Comparison of ENCODE assay signal across 29 mouse cellular contexts in genomic region chr7:119738877-119739276, GRCm38 (mm10). TPM values are rescaled to one million over a fixed set of nuclear protein-coding genes. Genes with fewer than 3 reads are reported as not detected.
DNase-seq lines count a peak whose midpoint lies in the region; ATAC-seq and TF ChIP-seq lines count a peak whose summit lies in the region.
"Had no signal": no experiment of that assay in that cellular context is flagged by ENCODE, and none has a peak within 500 bp of the region (broad histone marks: within the 10 kb centered on the region; RNA-seq: fewer than 3 reads in every experiment).

No protein-coding gene starts in this region.

- no peaks in the 10 kb centered on the region for H3K27me3 ChIP-seq in embryonic facial prominence, embryonic 13.5 days
- H3K27me3 ChIP-seq in embryonic facial prominence, embryonic 10.5 days (replicated peaks; ENCODE audit: low read depth, poor library complexity, severe bottlenecking): peaks cover 12% of the 10 kb centered on the region
- H3K27me3 ChIP-seq in hindbrain, embryonic 11.5 days (ENCODE audit: control insufficient read depth, insufficient read depth, low read length): no peaks in the 10 kb centered on the region
- no peaks in the 10 kb centered on the region for H3K27me3 ChIP-seq in hindbrain, embryonic 14.5 days (ENCODE audit: control insufficient read depth, insufficient read depth, low read length)
- H3K27me3 ChIP-seq in megakaryocyte, embryonic 14.5 days (replicated peaks): peaks cover 15% of the 10 kb centered on the region
- H3K27me3 ChIP-seq in testis, adult 2 months (ENCODE audit: control insufficient read depth, insufficient read depth, low read length): no peaks in the 10 kb centered on the region
- H3K27me3 ChIP-seq: stomach, embryonic 15.5 days had no signal

- WGBS in embryonic facial prominence, embryonic 13.5 days: 93% methylated on average over 2 of the region's 2 CpGs
- 84% methylated on average over 2 of the region's 2 CpGs for WGBS in embryonic facial prominence, embryonic 10.5 days
- 79% methylated on average over 2 of the region's 2 CpGs for WGBS in hindbrain, embryonic 11.5 days
- 80% methylated on average over 2 of the region's 2 CpGs for WGBS in hindbrain, embryonic 14.5 days

- no peaks in the 10 kb centered on the region for H3K4me1 ChIP-seq in embryonic facial prominence, embryonic 13.5 days
- H3K4me1 ChIP-seq in embryonic facial prominence, embryonic 10.5 days: no peaks in the 10 kb centered on the region
- no peaks in the 10 kb centered on the region for H3K4me1 ChIP-seq in hindbrain, embryonic 11.5 days (replicated peaks; ENCODE audit: control insufficient read depth, insufficient read depth, low read length)
- H3K4me1 ChIP-seq in hindbrain, embryonic 14.5 days (replicated peaks; ENCODE audit: control insufficient read depth, insufficient read depth, low read length): no peaks in the 10 kb centered on the region
- H3K4me1 ChIP-seq in megakaryocyte, embryonic 14.5 days: peaks cover 4% of the 10 kb centered on the region; the same call in 1 of the 2 replicates
- H3K4me1 ChIP-seq in testis, adult 2 months (ENCODE audit: control insufficient read depth, insufficient read depth, low read length): peaks cover 3% of the 10 kb centered on the region; the same call in 1 of the 2 replicates
- H3K4me1 ChIP-seq: embryonic facial prominence, embryonic 12.5 days had no signal

- H3K9ac ChIP-seq in embryonic facial prominence, embryonic 13.5 days: no peak overlapping the region
- H3K9ac ChIP-seq in hindbrain, embryonic 11.5 days (ENCODE audit: low read depth, low read length): no peak overlapping the region
- H3K9ac ChIP-seq in hindbrain, embryonic 14.5 days: no peak overlapping the region
- H3K9ac ChIP-seq: embryonic facial prominence, embryonic 12.5 days; liver, embryonic 14.5 days; stomach, embryonic 15.5 days had no signal

- no peak overlapping the region for H3K4me2 ChIP-seq in embryonic facial prominence, embryonic 13.5 days
- no peak overlapping the region for H3K4me2 ChIP-seq in hindbrain, embryonic 11.5 days (replicated peaks; ENCODE audit: low read depth, low read length)
- no peak overlapping the region for H3K4me2 ChIP-seq in hindbrain, embryonic 14.5 days (replicated peaks)

- TF ChIP-seq POLR2A in testis, adult 2 months (IDR thresholded peaks at IDR 0.05; ENCODE audit: control insufficient read depth, low read depth, low read length): no peak

- H3K27ac ChIP-seq in embryonic facial prominence, embryonic 13.5 days: no peak overlapping the region
- H3K27ac ChIP-seq in embryonic facial prominence, embryonic 10.5 days (replicated peaks): no peak overlapping the region
- H3K27ac ChIP-seq in hindbrain, embryonic 11.5 days (ENCODE audit: low read depth, low read length): no peak overlapping the region
- no peak overlapping the region for H3K27ac ChIP-seq in hindbrain, embryonic 14.5 days
- H3K27ac ChIP-seq in testis, adult 2 months (ENCODE audit: control insufficient read depth, insufficient read depth, low read depth, low read length): peak overlapping the region; percentile 79
- H3K27ac ChIP-seq: embryonic facial prominence, embryonic 12.5 days; liver, embryonic 14.5 days; stomach, embryonic 15.5 days had no signal

- no peak for TF ChIP-seq CTCF in testis, adult 2 months (IDR thresholded peaks at IDR 0.05; ENCODE audit: control insufficient read depth, insufficient read depth, insufficient replicate concordance, low read depth, low read length)

- H3K36me3 ChIP-seq in embryonic facial prominence, embryonic 13.5 days: no peaks in the 10 kb centered on the region
- H3K36me3 ChIP-seq in embryonic facial prominence, embryonic 10.5 days (replicated peaks): no peaks in the 10 kb centered on the region
- H3K36me3 ChIP-seq in hindbrain, embryonic 11.5 days (ENCODE audit: control insufficient read depth, insufficient read depth, low read length): no peaks in the 10 kb centered on the region
- no peaks in the 10 kb centered on the region for H3K36me3 ChIP-seq in hindbrain, embryonic 14.5 days (replicated peaks; ENCODE audit: control insufficient read depth, insufficient read depth)
- no peaks in the 10 kb centered on the region for H3K36me3 ChIP-seq in megakaryocyte, embryonic 14.5 days (replicated peaks; ENCODE audit: low read length)
- H3K36me3 ChIP-seq in testis, adult 2 months (ENCODE audit: control insufficient read depth, insufficient read depth, low read length): no peaks in the 10 kb centered on the region
- H3K36me3 ChIP-seq: embryonic facial prominence, embryonic 12.5 days; hindbrain, embryonic 10.5 days; stomach, embryonic 15.5 days had no signal

- no peak overlapping the region for H3K4me3 ChIP-seq in embryonic facial prominence, embryonic 13.5 days
- H3K4me3 ChIP-seq in embryonic facial prominence, embryonic 10.5 days: no peak overlapping the region
- H3K4me3 ChIP-seq in hindbrain, embryonic 11.5 days (ENCODE audit: low read depth, low read length): no peak overlapping the region
- no peak overlapping the region for H3K4me3 ChIP-seq in hindbrain, embryonic 14.5 days (replicated peaks; ENCODE audit: low read length)
- H3K4me3 ChIP-seq in megakaryocyte, embryonic 14.5 days (replicated peaks): peak overlapping the region; percentile 3
- no peak overlapping the region for H3K4me3 ChIP-seq in testis, adult 2 months (ENCODE audit: control insufficient read depth, low read depth, low read length)

- no peaks in the 10 kb centered on the region for H3K9me3 ChIP-seq in embryonic facial prominence, embryonic 13.5 days
- no peaks in the 10 kb centered on the region for H3K9me3 ChIP-seq in embryonic facial prominence, embryonic 10.5 days
- H3K9me3 ChIP-seq in hindbrain, embryonic 11.5 days (ENCODE audit: control insufficient read depth, low read length): no peaks in the 10 kb centered on the region
- no peaks in the 10 kb centered on the region for H3K9me3 ChIP-seq in hindbrain, embryonic 14.5 days (ENCODE audit: control insufficient read depth, low read length)
- peaks cover 22% of the 10 kb centered on the region for H3K9me3 ChIP-seq in megakaryocyte, embryonic 14.5 days
- H3K9me3 ChIP-seq: embryonic facial prominence, embryonic 12.5 days; hindbrain, embryonic 10.5 days; stomach, embryonic 15.5 days had no signal

- no peak for DNase-seq in embryonic facial prominence, embryonic 10.5 days (ENCODE audit: low spot score)
- DNase-seq in hindbrain, embryonic 11.5 days (ENCODE audit: low spot score): no peak
- DNase-seq in hindbrain, embryonic 14.5 days (ENCODE audit: low spot score): no peak
- no peak for DNase-seq in testis, postnatal 14 days (ENCODE audit: low spot score)
- DNase-seq: adrenal gland, postnatal 10 days; cerebellum, adult 18-20 months; cerebellum, postnatal 14 days; gastrocnemius, postnatal 36 days; kidney, adult 2 months; kidney, postnatal 4 days; lung, embryonic 14.5 days; thymus, adult 2 months had no signal

- ATAC-seq in embryonic facial prominence, embryonic 13.5 days (ENCODE audit: insufficient number of reproducible peaks, insufficient read depth, low FRiP score, low TSS enrichment, low read depth): 0 out of 2 replicates have a peak, but pooled peaks have one; percentile 37
- ATAC-seq in hindbrain, embryonic 11.5 days (ENCODE audit: low FRiP score): 0 out of 2 replicates have a peak, but pooled peaks have one; percentile 17
- no peak for ATAC-seq in hindbrain, embryonic 14.5 days (ENCODE audit: low FRiP score)
- ATAC-seq in megakaryocyte, adult 5-6 weeks (ENCODE audit: poor library complexity, severe bottlenecking): no peak
- ATAC-seq: activated CD4-positive, CD25-positive, alpha-beta regulatory T cell, adult 4 months; inflammation-experienced regulatory T-cells, adult 6 months had no signal

RNA-seq across cellular contexts. Expression of gene Thumpd1, which starts 18.3 kb away (rescaled TPM):
- polyA plus RNA-seq in embryonic facial prominence, embryonic 13.5 days (2015; fragmentation: Nextera tagmentation; extraction: Ambion mirVana): 78.2 and 83.5 TPM in 2 replicates
- polyA plus RNA-seq in embryonic facial prominence, embryonic 10.5 days (2016; fragmentation: Nextera tagmentation; extraction: Ambion mirVana): 105 and 107 TPM in 2 replicates
- polyA plus RNA-seq in hindbrain, embryonic 11.5 days (2014; fragmentation: Nextera tagmentation; extraction: Ambion mirVana): 89.7 and 99.0 TPM in 2 replicates
- 76.7 and 87.9 TPM in 2 replicates for polyA plus RNA-seq in hindbrain, embryonic 14.5 days (2014; fragmentation: Nextera tagmentation; extraction: Ambion mirVana)
- 12.1 and 14.0 TPM in 2 replicates for polyA plus RNA-seq in megakaryocyte, embryonic 14.5 days (2012; ENCODE audit: insufficient read depth, low replicate concordance)
- 12.7 and 15.1 TPM in 2 replicates for total RNA-seq in megakaryocyte, adult 5-6 weeks (2015)
- total RNA-seq in megakaryocyte, adult 5-6 weeks (2017): 36.2 and 38.1 TPM in 2 replicates
- polyA plus RNA-seq in testis, adult 2 months (2012; rRNA removed): 9.1 and 12.4 TPM in 2 replicates

RNA-seq across cellular contexts. Expression of gene Acsm3, which starts 21.8 kb away (rescaled TPM):
- 0.18 and 0.32 TPM in 2 replicates for polyA plus RNA-seq in embryonic facial prominence, embryonic 13.5 days (2015; fragmentation: Nextera tagmentation; extraction: Ambion mirVana)
- polyA plus RNA-seq in embryonic facial prominence, embryonic 10.5 days (2016; fragmentation: Nextera tagmentation; extraction: Ambion mirVana): 0.15 TPM in 1 of 2 replicates, not detected in the other
- 0.18 and 0.57 TPM in 2 replicates for polyA plus RNA-seq in hindbrain, embryonic 11.5 days (2014; fragmentation: Nextera tagmentation; extraction: Ambion mirVana)
- polyA plus RNA-seq in hindbrain, embryonic 14.5 days (2014; fragmentation: Nextera tagmentation; extraction: Ambion mirVana): 0.18 TPM in 1 of 2 replicates, not detected in the other
- not detected in 2 replicates for polyA plus RNA-seq in megakaryocyte, embryonic 14.5 days (2012; ENCODE audit: insufficient read depth, low replicate concordance)
- not detected in 2 replicates for total RNA-seq in megakaryocyte, adult 5-6 weeks (2015)
- total RNA-seq in megakaryocyte, adult 5-6 weeks (2017): 0.20 TPM in 1 of 2 replicates, not detected in the other
- 0.42 and 1.8 TPM in 2 replicates for polyA plus RNA-seq in testis, adult 2 months (2012; rRNA removed)
- total RNA-seq: left cerebral cortex, adult 18-20 months; left cerebral cortex, postnatal 25 days; neutrophil, adult 5-6 weeks had no signal
- polyA plus RNA-seq: activated CD4-positive, CD25-positive, alpha-beta regulatory T cell, adult 4 months; inflammation-experienced regulatory T-cells, adult 6 months had no signal

RNA-seq across cellular contexts. Expression of gene Acsm4, which starts 49.1 kb away (rescaled TPM):
- 3.1 and 10.5 TPM in 2 replicates for polyA plus RNA-seq in embryonic facial prominence, embryonic 13.5 days (2015; fragmentation: Nextera tagmentation; extraction: Ambion mirVana)
- 0.06 and 1.1 TPM in 2 replicates for polyA plus RNA-seq in embryonic facial prominence, embryonic 10.5 days (2016; fragmentation: Nextera tagmentation; extraction: Ambion mirVana)
- not detected in 2 replicates for polyA plus RNA-seq in hindbrain, embryonic 11.5 days (2014; fragmentation: Nextera tagmentation; extraction: Ambion mirVana)
- not detected in 2 replicates for polyA plus RNA-seq in hindbrain, embryonic 14.5 days (2014; fragmentation: Nextera tagmentation; extraction: Ambion mirVana)
- polyA plus RNA-seq in megakaryocyte, embryonic 14.5 days (2012; ENCODE audit: insufficient read depth, low replicate concordance): not detected in 2 replicates
- not detected in 2 replicates for total RNA-seq in megakaryocyte, adult 5-6 weeks (2015)
- total RNA-seq in megakaryocyte, adult 5-6 weeks (2017): not detected in 2 replicates
- polyA plus RNA-seq in testis, adult 2 months (2012; rRNA removed): not detected in 2 replicates
- total RNA-seq: adrenal gland, postnatal 10 days; gastrocnemius, adult 18-20 months; gastrocnemius, postnatal 36 days; heart, adult 8-10 months; left cerebral cortex, adult 18-20 months; left cerebral cortex, postnatal 25 days; neutrophil, adult 5-6 weeks had no signal
- polyA plus RNA-seq: activated CD4-positive, CD25-positive, alpha-beta regulatory T cell, adult 4 months; heart, embryonic 16.5 days; hindbrain, embryonic 10.5 days; inflammation-experienced regulatory T-cells, adult 6 months; kidney, adult 2 months; limb, embryonic 14.5 days; liver, embryonic 14.5 days; lung, embryonic 14.5 days; stomach, embryonic 15.5 days had no signal

RNA-seq across cellular contexts. Expression of gene Rexo5, which starts 54.9 kb away (rescaled TPM):
- polyA plus RNA-seq in embryonic facial prominence, embryonic 13.5 days (2015; fragmentation: Nextera tagmentation; extraction: Ambion mirVana): 23.4 and 29.1 TPM in 2 replicates
- 25.5 and 27.1 TPM in 2 replicates for polyA plus RNA-seq in embryonic facial prominence, embryonic 10.5 days (2016; fragmentation: Nextera tagmentation; extraction: Ambion mirVana)
- polyA plus RNA-seq in hindbrain, embryonic 11.5 days (2014; fragmentation: Nextera tagmentation; extraction: Ambion mirVana): 24.0 and 27.4 TPM in 2 replicates
- polyA plus RNA-seq in hindbrain, embryonic 14.5 days (2014; fragmentation: Nextera tagmentation; extraction: Ambion mirVana): 9.1 and 10.1 TPM in 2 replicates
- polyA plus RNA-seq in megakaryocyte, embryonic 14.5 days (2012; ENCODE audit: insufficient read depth, low replicate concordance): 0.89 TPM in 1 of 2 replicates, not detected in the other
- total RNA-seq in megakaryocyte, adult 5-6 weeks (2015): 23.1 and 31.6 TPM in 2 replicates
- total RNA-seq in megakaryocyte, adult 5-6 weeks (2017): 24.5 and 38.9 TPM in 2 replicates
- 51.7 and 58.3 TPM in 2 replicates for polyA plus RNA-seq in testis, adult 2 months (2012; rRNA removed)

RNA-seq across cellular contexts. Expression of gene Eri2, which starts 55.0 kb away (rescaled TPM):
- 24.5 and 27.4 TPM in 2 replicates for polyA plus RNA-seq in embryonic facial prominence, embryonic 13.5 days (2015; fragmentation: Nextera tagmentation; extraction: Ambion mirVana)
- polyA plus RNA-seq in embryonic facial prominence, embryonic 10.5 days (2016; fragmentation: Nextera tagmentation; extraction: Ambion mirVana): 27.4 and 28.1 TPM in 2 replicates
- polyA plus RNA-seq in hindbrain, embryonic 11.5 days (2014; fragmentation: Nextera tagmentation; extraction: Ambion mirVana): 33.5 and 37.3 TPM in 2 replicates
- 16.6 and 20.7 TPM in 2 replicates for polyA plus RNA-seq in hindbrain, embryonic 14.5 days (2014; fragmentation: Nextera tagmentation; extraction: Ambion mirVana)
- 0.10 and 1.1 TPM in 2 replicates for polyA plus RNA-seq in megakaryocyte, embryonic 14.5 days (2012; ENCODE audit: insufficient read depth, low replicate concordance)
- 17.0 and 18.0 TPM in 2 replicates for total RNA-seq in megakaryocyte, adult 5-6 weeks (2015)
- total RNA-seq in megakaryocyte, adult 5-6 weeks (2017): 7.6 and 10.2 TPM in 2 replicates
- polyA plus RNA-seq in testis, adult 2 months (2012; rRNA removed): 2.1 and 3.1 TPM in 2 replicates

Comparison
In these comparisons a context has a peak if more than half of its experiments do, and no peak if none do; other contexts are left out.
1. ATAC-seq: peak in embryonic facial prominence, embryonic 13.5 days (single experiment) and hindbrain, embryonic 11.5 days (single experiment); none in hindbrain, embryonic 14.5 days (single experiment) and megakaryocyte, adult 5-6 weeks (single experiment).